Mouse (Mus musculus) MEL (cell line): ENCODE results near the gene Dnmt3c.

Source experiments
- BHLHE40 ChIP-seq: IDR thresholded peaks from 2 replicates; pipeline ENCODE4 v1.6.1; 2012; ENCODE audit warnings: low read depth, mild to moderate bottlenecking, inconsistent platforms, low read length, improper control_type of control experiment, borderline replicate concordance
- CHD2 ChIP-seq: IDR thresholded peaks from 2 replicates; pipeline ENCODE4 v1.6.1; 2011; ENCODE audit warnings: low read length, improper control_type of control experiment
- CTCF ChIP-seq, 3 experiments: IDR thresholded peaks in 2 of 3; conservative IDR thresholded peaks in 1 of 3; 2 replicates each; pipeline ENCODE4 v1.5.1; 2011 to 2012; ENCODE audit warnings: low read length in 3 of 3, low read depth in 2 of 3, mild to moderate bottlenecking in 2 of 3, improper control_type of control experiment in 1 of 3, inconsistent platforms in 1 of 3, mixed read lengths in 1 of 3, moderate library complexity in 1 of 3; ENCODE audit not compliant: control insufficient read depth in 1 of 3, insufficient read depth in 1 of 3, poor library complexity in 1 of 3, severe bottlenecking in 1 of 3
- EP300 ChIP-seq, 2 experiments: IDR thresholded peaks; 2 replicates each; pipeline ENCODE4 v1.6.1; 2011; ENCODE audit warnings: improper control_type of control experiment in 2 of 2, low read length in 2 of 2, low read depth in 1 of 2, mild to moderate bottlenecking in 1 of 2
- GATA1 ChIP-seq: IDR thresholded peaks from 2 replicates; pipeline ENCODE4 v1.6.1; 2011; ENCODE audit warnings: low read depth, low read length, improper control_type of control experiment
- MAX ChIP-seq: IDR thresholded peaks from 2 replicates; pipeline ENCODE4 v1.6.1; 2011; ENCODE audit warnings: low read length, improper control_type of control experiment
- NELFE ChIP-seq: IDR thresholded peaks from 2 replicates; pipeline ENCODE4 v1.6.1; 2011; ENCODE audit warnings: low read depth, low read length, improper control_type of control experiment
- POLR2A ChIP-seq, 2 experiments: IDR thresholded peaks; 2 replicates each; pipeline ENCODE4 v1.6.1; 2011 to 2012; ENCODE audit warnings: low read length in 2 of 2, mild to moderate bottlenecking in 2 of 2, control low read depth in 1 of 2, improper control_type of control experiment in 1 of 2, low read depth in 1 of 2, moderate library complexity in 1 of 2; ENCODE audit not compliant: control insufficient read depth in 1 of 2, insufficient read depth in 1 of 2, poor library complexity in 1 of 2
- RAD21 ChIP-seq: IDR thresholded peaks from 2 replicates; pipeline ENCODE4 v1.6.1; 2011; ENCODE audit warnings: mild to moderate bottlenecking, low read depth, low read length, improper control_type of control experiment
- SIN3A ChIP-seq: IDR thresholded peaks from 2 replicates; pipeline ENCODE4 v1.6.1; 2012; ENCODE audit warnings: low read length, improper control_type of control experiment, inconsistent platforms
- TBP ChIP-seq: IDR thresholded peaks from 2 replicates; pipeline ENCODE4 v1.8.0; 2011; ENCODE audit warnings: low read depth, low read length, improper control_type of control experiment
- ZMIZ1 ChIP-seq: IDR thresholded peaks from 2 replicates; pipeline ENCODE4 v1.6.1; 2012; ENCODE audit warnings: low read depth, mild to moderate bottlenecking, inconsistent platforms, low read length, improper control_type of control experiment, moderate library complexity

GRCm38 (mm10) chr2:153710701-153711330 is 14.4 kb downstream of the Dnmt3c start:
- TF ChIP-seq ZMIZ1 (no peak), POLR2A (IDR thresholded peaks at IDR 0.05; ENCODE audit: control insufficient read depth in 1 of 2, insufficient read depth in 1 of 2, low read depth in 1 of 2, low read length in 2 of 2, poor library complexity in 1 of 2) (no peak), TBP (no peak), CTCF (IDR thresholded peaks at IDR 0.05 in 2 of 3, conservative IDR thresholded peaks at IDR 0.05 in 1 of 3; ENCODE audit: control insufficient read depth in 1 of 3, insufficient read depth in 1 of 3, low read depth in 2 of 3, low read length in 3 of 3, poor library complexity in 1 of 3, severe bottlenecking in 1 of 3) (peak; percentile 76 to 92 (median 87)), BHLHE40 (no peak), NELFE (no peak), SIN3A (peak; percentile 59; the same call in 1 of the 2 replicates), GATA1 (no peak), EP300 (IDR thresholded peaks at IDR 0.05; ENCODE audit: low read depth in 1 of 2, low read length in 2 of 2) (no peak), MAX (no peak), CHD2 (no peak), RAD21 (peak; percentile 90)
